Mouse (Mus musculus) hindbrain, embryonic 16.5 days (tissue): ENCODE results near the gene Tmem131. TPM values are rescaled to one million over a fixed set of nuclear protein-coding genes. Genes with fewer than 3 reads are reported as not detected.

Experiments used
- ATAC-seq: fragments of 200-750 bp; cut with Nextera tagmentation; 2 replicates; pipeline ENCODE4 v1.8.0; 2017; ENCODE audit warnings: moderate TSS enrichment, moderate library complexity
- H3K27ac ChIP-seq: fragments of 300-500 bp; sonication (generic); 2 replicates; pipeline ENCODE4 v1.5.1; 2014; ENCODE audit warnings: low read depth, mild to moderate bottlenecking, control low read depth, low read length, moderate library complexity
- H3K27me3 ChIP-seq: fragments of 300-500 bp; sonication (generic); replicated peaks from 2 replicates; pipeline ENCODE4 v1.6.1; 2014; ENCODE audit warnings: low read length; ENCODE audit not compliant: control insufficient read depth, insufficient read depth
- H3K36me3 ChIP-seq: fragments of 300-500 bp; sonication (generic); 2 replicates; pipeline ENCODE4 v1.6.1; 2014; ENCODE audit warnings: mild to moderate bottlenecking, low read length, moderate library complexity, mixed read lengths; ENCODE audit not compliant: control insufficient read depth, insufficient read depth
- H3K4me1 ChIP-seq: fragments of 300-500 bp; sonication (generic); 2 replicates; pipeline ENCODE4 v1.6.1; 2014; ENCODE audit warnings: low read depth, low read length; ENCODE audit not compliant: control insufficient read depth, insufficient read depth
- H3K4me2 ChIP-seq: fragments of 300-500 bp; sonication (generic); 2 replicates; pipeline ENCODE4 v1.6.1; 2014; ENCODE audit warnings: mild to moderate bottlenecking, low read length, control low read depth, moderate library complexity
- H3K4me3 ChIP-seq: fragments of 300-500 bp; sonication (generic); 2 replicates; pipeline ENCODE4 v1.5.1; 2014; ENCODE audit warnings: mild to moderate bottlenecking, low read length, control low read depth, moderate library complexity
- H3K9ac ChIP-seq: fragments of 300-500 bp; sonication (generic); 2 replicates; pipeline ENCODE4 v1.6.1; 2014; ENCODE audit warnings: low read depth, mild to moderate bottlenecking, control low read depth, low read length, moderate library complexity
- H3K9me3 ChIP-seq: fragments of 300-500 bp; sonication (generic); 2 replicates; pipeline ENCODE4 v1.6.1; 2014; ENCODE audit warnings: mild to moderate bottlenecking, low read length, moderate library complexity; ENCODE audit not compliant: control insufficient read depth
- WGBS: fragments of 180-500 bp; shearing (Covaris S2); extraction: QIAGEN DNeasy Blood & Tissue Kit; methylation state at CpG from one replicate; pipeline ENCODE4 v1.1.7; 2014; 5-methylcytosine and 5-hydroxymethylcytosine counted together
- polyA plus RNA-seq: library from polyadenylated mRNA; unstranded; fragments of >200 nt; fragmentation: Nextera tagmentation; extraction: Ambion mirVana; gene quantifications from 2 replicates; pipeline ENCODE4 v1.2.1, GENCODE M21; 2015

Tmem131 gene
- polyA plus RNA-seq, 1 experiment from 2014 or later = 10.0 TPM

DNA sequence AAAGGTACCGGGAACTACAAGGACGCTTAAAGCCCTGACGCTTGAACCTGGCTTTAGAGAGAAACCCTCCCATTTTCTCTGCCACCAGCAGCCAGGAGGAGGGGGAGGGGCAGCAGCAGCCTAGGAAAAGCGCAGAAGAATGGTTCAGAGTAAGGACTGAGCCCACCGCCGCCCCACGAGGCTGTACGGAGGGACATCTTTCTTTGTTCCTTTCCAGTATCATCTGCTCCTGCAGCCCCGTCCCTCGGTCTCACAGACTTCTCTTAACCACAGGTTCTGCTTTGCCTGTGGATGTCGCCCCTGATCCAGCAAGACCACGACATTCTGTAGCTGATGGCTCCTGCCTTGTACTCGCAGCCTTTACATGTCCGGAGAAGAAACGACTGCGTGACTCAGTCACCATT is 158.2 kb downstream of the Tmem131 start:
- Histone ChIP-seq H3K27me3 (no peaks in the 10 kb centered on the region), H3K36me3 (no peaks in the 10 kb centered on the region), H3K4me3 (peak overlapping the region; percentile 52), H3K9me3 (no peaks in the 10 kb centered on the region), H3K27ac (peak overlapping the region; percentile 92), H3K9ac (peak overlapping the region; percentile 82), H3K4me1 (peaks cover 4% of the 10 kb centered on the region; the same call in 1 of the 2 replicates), H3K4me2 (peak overlapping the region; percentile 97)
- peak; percentile 76 for ATAC-seq
- WGBS = 2% methylated on average over 16 of the region's 16 CpGs

DNA sequence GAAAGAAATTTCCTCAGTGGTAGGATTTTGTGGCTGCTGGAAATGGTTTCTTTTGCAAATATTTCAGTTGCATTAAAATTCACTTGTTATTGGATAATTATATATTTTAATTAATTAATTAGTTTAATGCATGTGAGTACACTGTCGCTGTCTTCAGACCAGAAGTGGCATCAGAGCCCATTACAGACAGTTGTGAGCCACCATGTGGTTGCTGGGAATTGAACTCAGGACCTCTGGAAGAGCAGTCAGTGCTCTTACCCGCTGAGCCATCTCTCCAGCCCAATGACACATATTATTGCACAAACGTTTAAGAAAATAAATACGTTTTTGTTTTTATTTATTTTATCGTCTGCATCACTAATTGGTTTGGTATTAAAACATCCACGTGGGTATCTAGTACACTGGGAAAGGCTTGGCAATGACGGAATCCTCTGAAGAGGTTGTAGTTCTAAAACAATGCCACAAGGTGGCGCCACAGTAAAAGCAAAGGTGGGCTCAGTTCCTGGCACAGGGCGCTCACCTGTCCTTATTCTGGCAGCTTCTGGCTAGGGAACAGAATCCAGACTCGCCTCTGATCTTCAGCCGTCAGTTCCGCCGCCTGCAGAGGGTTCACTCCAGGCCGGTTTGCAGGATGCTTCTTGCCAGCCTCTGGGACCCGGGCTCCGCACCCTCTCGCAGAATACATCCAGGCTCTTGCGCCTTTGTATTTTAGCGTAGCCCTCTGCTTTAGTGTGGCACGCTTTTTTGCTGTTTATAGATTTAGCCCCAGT is 158.9 kb downstream of the Tmem131 start:
- peak; percentile 86 for ATAC-seq
- Histone ChIP-seq H3K36me3 (no peaks in the 10 kb centered on the region), H3K9ac (peak overlapping the region; percentile 82), H3K27ac (peak overlapping the region; percentile 92), H3K4me1 (peaks cover 4% of the 10 kb centered on the region; the same call in 1 of the 2 replicates), H3K4me2 (peak overlapping the region; percentile 97), H3K9me3 (no peaks in the 10 kb centered on the region), H3K27me3 (no peaks in the 10 kb centered on the region), H3K4me3 (peak overlapping the region; percentile 52)
- 3% methylated on average over 20 of the region's 20 CpGs for WGBS

DNA sequence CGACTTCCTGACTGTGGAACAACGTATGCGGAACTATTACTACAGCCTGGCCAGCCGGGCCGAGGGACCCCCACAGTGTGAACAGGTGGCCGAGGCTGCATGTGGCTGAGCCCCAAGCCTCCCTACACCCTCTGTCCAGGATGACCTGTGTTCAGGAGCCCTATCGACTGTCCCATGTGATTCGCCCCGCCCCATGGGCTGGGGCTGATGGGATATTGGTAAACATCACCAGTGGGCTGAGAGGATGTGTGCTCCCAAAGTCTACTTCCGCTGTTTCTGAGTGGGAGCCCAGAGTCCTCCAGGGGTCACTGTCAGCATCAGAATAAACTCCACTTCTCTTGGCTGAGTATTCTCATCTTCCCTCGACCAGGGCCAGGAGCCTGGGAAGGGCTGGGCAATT is 161.0 kb downstream of the Tmem131 start:
- H3K36me3 ChIP-seq = no peaks in the 10 kb centered on the region
- H3K4me3 ChIP-seq = no peak overlapping the region
- H3K27ac ChIP-seq = no peak overlapping the region
- 82% methylated on average over 11 of the region's 11 CpGs for WGBS
- H3K9me3 ChIP-seq = no peaks in the 10 kb centered on the region
- no peak for ATAC-seq
- H3K27me3 ChIP-seq = no peaks in the 10 kb centered on the region
- peaks cover 4% of the 10 kb centered on the region; the same call in 1 of the 2 replicates for H3K4me1 ChIP-seq
- H3K4me2 ChIP-seq = no peak overlapping the region
- no peak overlapping the region for H3K9ac ChIP-seq

DNA sequence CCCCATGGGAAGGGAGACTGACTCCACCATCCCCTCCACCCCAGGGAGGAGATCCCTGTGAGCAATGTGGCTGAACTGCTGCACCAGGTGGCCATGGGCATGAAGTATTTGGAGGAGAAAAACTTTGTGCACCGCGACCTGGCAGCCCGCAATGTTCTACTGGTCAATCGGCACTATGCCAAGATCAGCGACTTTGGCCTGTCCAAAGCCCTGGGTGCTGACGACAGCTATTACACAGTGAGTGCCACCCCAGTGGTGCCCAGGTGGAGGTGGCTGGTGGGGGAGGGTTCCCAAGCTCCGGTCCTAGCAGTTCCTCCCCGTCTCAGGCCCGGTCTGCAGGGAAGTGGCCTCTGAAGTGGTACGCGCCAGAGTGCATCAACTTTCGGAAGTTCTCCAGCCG is 162.7 kb downstream of the Tmem131 start:
- WGBS = 92% methylated on average over 13 of the region's 13 CpGs
- no peak overlapping the region for H3K9ac ChIP-seq
- H3K4me3 ChIP-seq = no peak overlapping the region
- H3K4me2 ChIP-seq = no peak overlapping the region
- H3K27me3 ChIP-seq = no peaks in the 10 kb centered on the region
- H3K36me3 ChIP-seq = no peaks in the 10 kb centered on the region
- peaks cover 4% of the 10 kb centered on the region; the same call in 1 of the 2 replicates for H3K4me1 ChIP-seq
- H3K9me3 ChIP-seq = no peaks in the 10 kb centered on the region
- no peak overlapping the region for H3K27ac ChIP-seq
- ATAC-seq = no peak

DNA sequence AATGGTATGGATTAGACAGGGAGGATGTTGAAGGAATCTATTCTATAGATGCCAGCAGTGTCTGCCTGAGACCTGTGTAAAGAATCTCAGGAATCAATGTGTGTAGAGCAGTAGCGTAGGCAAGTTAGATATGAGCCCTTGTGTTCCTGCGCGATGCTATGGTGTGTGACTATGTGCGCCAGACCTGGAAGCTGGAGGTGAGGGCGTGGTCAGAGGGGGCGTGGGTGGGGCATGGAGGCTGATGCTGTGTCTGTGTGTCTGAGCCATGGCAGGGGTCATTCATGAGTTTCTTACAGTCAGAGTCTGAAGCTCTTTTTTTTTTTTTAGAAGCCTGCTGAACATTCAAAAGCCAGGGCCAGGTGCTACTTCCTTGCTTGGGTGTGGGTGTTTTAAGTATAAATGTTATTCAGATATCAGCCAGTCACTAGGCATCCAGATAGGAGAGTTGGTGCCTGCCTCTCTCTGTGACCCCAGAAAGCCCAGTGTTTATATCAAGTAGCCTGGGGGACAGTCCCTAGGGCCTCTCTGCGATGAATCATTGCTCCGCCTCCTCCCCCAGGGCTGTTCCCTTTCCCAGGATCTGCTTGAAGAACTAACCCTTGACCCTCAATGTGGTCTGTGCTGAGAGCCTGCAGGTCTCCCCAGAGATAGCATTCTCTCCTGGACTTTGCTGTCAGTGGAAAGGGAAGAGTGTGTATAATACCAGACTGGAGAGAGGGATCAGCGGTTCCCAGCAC is 171.1 kb downstream of the Tmem131 start:
- ATAC-seq = no peak
- no peaks in the 10 kb centered on the region for H3K27me3 ChIP-seq
- H3K9me3 ChIP-seq = no peaks in the 10 kb centered on the region
- no peak overlapping the region for H3K27ac ChIP-seq
- no peak overlapping the region for H3K4me2 ChIP-seq
- no peak overlapping the region for H3K4me3 ChIP-seq
- WGBS = 88% methylated on average over 9 of the region's 9 CpGs
- H3K9ac ChIP-seq = no peak overlapping the region
- no peaks in the 10 kb centered on the region for H3K36me3 ChIP-seq
- H3K4me1 ChIP-seq = no peaks in the 10 kb centered on the region

DNA sequence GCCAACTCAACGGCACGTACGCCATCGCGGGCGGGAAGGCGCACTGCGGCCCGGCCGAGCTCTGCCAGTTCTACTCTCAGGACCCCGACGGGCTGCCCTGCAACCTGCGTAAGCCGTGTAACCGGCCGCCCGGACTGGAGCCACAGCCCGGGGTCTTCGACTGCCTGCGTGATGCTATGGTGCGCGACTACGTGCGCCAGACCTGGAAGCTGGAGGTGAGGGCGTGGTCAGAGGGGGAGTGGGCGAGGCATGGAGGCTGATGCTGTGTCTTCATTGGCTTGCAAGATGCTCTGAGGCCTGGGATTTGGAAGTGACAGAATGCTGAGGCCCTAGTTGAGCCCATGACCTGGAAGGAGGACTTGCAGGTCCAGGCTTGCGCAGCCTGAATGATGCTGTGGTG is 172.5 kb downstream of the Tmem131 start:
- 26% methylated on average over 27 of the region's 27 CpGs for WGBS
- Histone ChIP-seq H3K4me1 (no peaks in the 10 kb centered on the region), H3K27me3 (no peaks in the 10 kb centered on the region), H3K36me3 (no peaks in the 10 kb centered on the region), H3K4me2 (peak overlapping the region; percentile 38), H3K4me3 (peak overlapping the region; percentile 7; the same call in 1 of the 2 replicates), H3K9me3 (no peaks in the 10 kb centered on the region), H3K9ac (no peak overlapping the region), H3K27ac (no peak overlapping the region)
- ATAC-seq = no peak

DNA sequence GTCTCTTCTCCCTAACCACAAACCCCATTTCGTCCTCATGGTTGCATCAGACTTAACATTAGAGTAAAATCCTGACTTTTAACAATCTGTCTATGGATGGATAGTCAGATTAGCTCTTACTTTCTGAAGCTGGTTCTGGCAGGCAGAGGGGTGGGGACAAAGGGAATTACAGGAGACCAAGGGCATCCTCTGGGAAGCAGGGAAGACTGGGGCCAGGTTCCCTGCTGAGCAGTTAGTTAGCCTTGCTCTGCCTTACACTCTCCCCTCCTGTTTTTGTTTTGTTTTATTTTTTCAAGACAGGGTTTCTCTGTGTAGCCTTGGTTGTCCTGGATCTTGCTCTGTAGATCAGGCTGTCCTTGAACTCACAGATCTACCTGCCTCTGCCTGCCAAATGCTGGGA is 173.5 kb downstream of the Tmem131 start:
- no peak for ATAC-seq
- Histone ChIP-seq H3K9ac (no peak overlapping the region), H3K9me3 (no peaks in the 10 kb centered on the region), H3K4me2 (no peak overlapping the region), H3K27ac (no peak overlapping the region), H3K27me3 (no peaks in the 10 kb centered on the region), H3K4me3 (no peak overlapping the region), H3K36me3 (no peaks in the 10 kb centered on the region), H3K4me1 (no peaks in the 10 kb centered on the region)
- 88% methylated on average over 1 of the region's 1 CpGs for WGBS

DNA sequence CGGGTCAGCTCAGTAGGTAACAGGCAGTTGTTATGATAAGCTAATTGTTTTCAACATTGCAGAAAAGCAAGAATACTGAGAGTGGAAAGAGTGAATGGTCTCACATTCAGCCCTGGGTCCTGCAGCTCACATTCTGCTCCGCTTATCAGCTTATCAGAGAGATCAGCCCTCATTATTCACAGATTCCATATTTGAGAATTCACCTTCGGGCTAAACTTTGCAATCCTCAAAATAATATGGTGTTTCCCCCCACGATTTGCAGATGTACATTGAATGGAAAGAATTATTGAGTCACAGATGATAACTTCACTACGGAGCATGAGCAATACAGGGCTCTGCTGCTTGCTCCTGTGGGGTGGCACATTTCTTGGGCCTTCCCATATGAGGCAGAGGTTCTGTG is 174.7 kb downstream of the Tmem131 start:
- H3K4me3 ChIP-seq = no peak overlapping the region
- no peak overlapping the region for H3K9ac ChIP-seq
- H3K4me2 ChIP-seq = no peak overlapping the region
- no peak overlapping the region for H3K27ac ChIP-seq
- WGBS = 76% methylated on average over 5 of the region's 5 CpGs
- H3K27me3 ChIP-seq = no peaks in the 10 kb centered on the region
- no peaks in the 10 kb centered on the region for H3K4me1 ChIP-seq
- no peaks in the 10 kb centered on the region for H3K36me3 ChIP-seq
- no peaks in the 10 kb centered on the region for H3K9me3 ChIP-seq
- no peak for ATAC-seq

DNA sequence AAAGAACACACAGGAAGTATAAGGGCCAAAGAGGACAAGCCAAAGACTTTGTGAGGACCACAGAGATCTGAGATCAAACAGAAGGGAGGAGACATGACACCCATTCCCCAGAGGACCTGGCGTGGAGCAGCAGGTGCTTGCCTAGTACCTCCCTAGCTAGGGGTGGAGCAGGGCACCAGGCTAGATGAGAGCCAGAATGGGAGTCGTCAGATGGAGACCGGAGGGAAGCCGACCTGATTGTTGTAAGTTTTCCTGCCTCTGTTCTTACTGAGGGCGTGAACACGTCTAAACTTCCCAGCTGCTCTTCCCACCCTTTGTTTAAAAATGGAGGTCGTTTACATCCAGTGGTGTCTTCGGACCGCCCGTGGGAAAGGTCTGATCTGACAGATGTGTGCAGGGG is 176.1 kb downstream of the Tmem131 start:
- no peaks in the 10 kb centered on the region for H3K9me3 ChIP-seq
- H3K4me2 ChIP-seq = no peak overlapping the region
- no peak overlapping the region for H3K9ac ChIP-seq
- H3K27me3 ChIP-seq = no peaks in the 10 kb centered on the region
- no peak for ATAC-seq
- H3K27ac ChIP-seq = no peak overlapping the region
- no peaks in the 10 kb centered on the region for H3K36me3 ChIP-seq
- no peaks in the 10 kb centered on the region for H3K4me1 ChIP-seq
- H3K4me3 ChIP-seq = no peak overlapping the region
- WGBS = 56% methylated on average over 10 of the region's 10 CpGs
